Mouse (Mus musculus) erythroblast, embryonic 14.5 days (primary cell): ENCODE data around the gene Pes1. TPM values are rescaled to one million over a fixed set of nuclear protein-coding genes. Genes with fewer than 3 reads are reported as not detected.

Experiments
- H3K27me3 ChIP-seq: 2 replicates; pipeline ENCODE4 v1.6.1; 2012; ENCODE audit warnings: inconsistent platforms; ENCODE audit not compliant: control insufficient read depth
- H3K36me3 ChIP-seq: 2 replicates; pipeline ENCODE4 v1.6.1; 2012; ENCODE audit warnings: mild to moderate bottlenecking, inconsistent platforms; ENCODE audit not compliant: control insufficient read depth
- H3K4me1 ChIP-seq: 2 replicates; pipeline ENCODE4 v1.6.1; 2012; ENCODE audit warnings: inconsistent platforms; ENCODE audit not compliant: control insufficient read depth
- H3K4me3 ChIP-seq: replicated peaks from 2 replicates; pipeline ENCODE3; 2012; ENCODE audit warnings: moderate library complexity, mild to moderate bottlenecking, inconsistent platforms
- H3K9me3 ChIP-seq: 2 replicates; pipeline ENCODE4 v1.6.1; 2012; ENCODE audit warnings: low read length, inconsistent platforms, mixed read lengths; ENCODE audit not compliant: control insufficient read depth
- GATA1 ChIP-seq: IDR thresholded peaks from 2 replicates; pipeline ENCODE4 v1.6.1; 2012; ENCODE audit warnings: low read length, inconsistent platforms, mixed read lengths
- TAL1 ChIP-seq: IDR thresholded peaks from 3 replicates; pipeline ENCODE4 v1.6.1; 2012; ENCODE audit warnings: low read length, inconsistent platforms, mixed read lengths
- polyA plus RNA-seq: library from polyadenylated mRNA; stranded (reverse); fragments of >175 nt; gene quantifications from 2 replicates; pipeline ENCODE4 v1.2.3, GENCODE M21; 2012

Gene Pes1
- polyA plus RNA-seq: 1.3 and 2.5 TPM in 2 replicates

DNA sequence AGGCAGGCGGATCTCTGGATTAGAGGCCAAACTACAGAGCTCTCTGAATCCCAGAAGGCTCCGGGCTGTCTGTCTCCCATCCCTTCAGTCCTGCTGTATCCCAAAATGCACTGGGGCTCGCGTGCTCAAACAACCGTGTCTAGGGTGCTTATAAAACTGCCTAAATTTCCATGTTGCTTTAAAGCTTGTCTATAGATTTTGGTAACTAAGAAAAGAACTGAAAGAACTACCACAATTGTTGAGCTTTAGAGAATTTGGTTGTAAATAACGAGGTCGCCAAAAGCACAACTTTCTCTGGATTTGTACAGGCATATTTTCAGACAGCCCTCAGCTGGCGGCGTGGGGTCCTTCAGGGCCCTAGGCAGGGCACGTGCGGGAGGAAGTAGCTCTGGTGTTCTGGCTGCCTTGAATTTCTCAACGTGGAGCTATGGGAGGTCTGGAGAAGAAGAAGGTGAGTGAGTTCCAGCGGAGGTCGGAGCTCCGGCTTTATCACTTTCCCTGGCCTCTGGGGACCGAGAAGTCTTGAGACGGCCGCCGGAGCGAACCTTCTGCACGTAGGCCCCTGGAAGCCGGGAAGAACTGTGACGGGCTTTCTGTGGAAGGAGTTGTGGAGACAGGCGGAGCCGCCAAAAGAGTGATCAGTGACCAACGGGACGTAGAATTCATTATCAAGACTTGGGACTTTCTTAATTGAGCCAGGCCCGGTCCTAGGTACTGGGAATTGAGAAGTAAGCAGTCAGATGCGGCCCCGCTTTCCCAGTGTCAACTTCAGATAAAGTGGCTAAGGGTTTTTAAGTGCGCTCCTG, at the start of gene Pes1:
Gene Pes1 (plus strand): TSS at position 366 of the 806 bp plus-strand sequence.
- Histone ChIP-seq H3K4me1 (peaks cover 27% of the 10 kb centered on the region), H3K36me3 (peaks cover 24% of the 10 kb centered on the region), H3K4me3 (peak within 1 kb of the TSS; percentile 76), H3K9me3 (no peaks in the 10 kb centered on the region), H3K27me3 (no peaks in the 10 kb centered on the region; the same call in 1 of the 2 replicates)
- TF ChIP-seq GATA1 (no peak), TAL1 (no peak)

DNA sequence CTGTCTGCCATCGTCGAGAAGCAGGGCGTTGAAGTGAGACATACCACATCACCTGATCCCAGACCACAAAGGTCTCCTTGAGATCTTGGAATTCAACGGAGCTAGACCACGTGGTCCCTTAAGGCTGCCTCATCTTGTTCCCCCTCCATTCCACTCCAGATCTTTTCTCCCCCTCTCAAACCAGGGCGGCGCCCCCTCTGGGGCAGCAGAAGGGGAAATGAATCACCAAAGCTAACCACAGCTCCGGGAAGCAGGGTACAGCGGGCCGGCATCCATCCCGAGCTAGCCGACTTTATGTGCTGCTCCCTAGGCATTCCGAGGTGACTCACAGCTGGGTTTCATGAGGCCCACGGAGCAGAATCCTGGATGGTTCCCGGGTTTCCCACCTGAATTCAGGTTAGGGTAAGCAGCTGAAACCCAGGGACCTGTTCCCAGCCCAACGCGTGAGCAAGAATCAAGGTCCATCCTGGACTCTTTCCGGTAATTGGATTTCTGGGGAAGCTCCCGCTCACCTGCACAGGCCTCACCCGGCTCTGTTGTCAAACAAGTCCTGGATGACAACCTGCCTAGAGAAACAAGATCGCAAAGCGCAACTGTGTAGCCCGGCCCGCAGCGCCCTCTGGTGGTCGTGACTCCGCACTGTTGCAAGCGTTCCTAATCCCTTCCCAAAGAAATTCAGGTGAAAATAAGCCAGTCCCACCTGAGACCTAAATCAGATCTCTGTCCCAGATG, 49.5 kb upstream of the Pes1 start, which contains the start of gene Slc35e4:
Gene Slc35e4 (minus strand): TSS at position 556 of the 732 bp plus-strand sequence.
- TF ChIP-seq GATA1 (no peak), TAL1 (no peak)
- Histone ChIP-seq H3K4me1 (peaks cover 22% of the 10 kb centered on the region), H3K9me3 (peaks cover 6% of the 10 kb centered on the region; the same call in 1 of the 2 replicates), H3K27me3 (peaks cover 44% of the 10 kb centered on the region), H3K4me3 (peak within 1 kb of the TSS; percentile 45), H3K36me3 (no peaks in the 10 kb centered on the region)

DNA sequence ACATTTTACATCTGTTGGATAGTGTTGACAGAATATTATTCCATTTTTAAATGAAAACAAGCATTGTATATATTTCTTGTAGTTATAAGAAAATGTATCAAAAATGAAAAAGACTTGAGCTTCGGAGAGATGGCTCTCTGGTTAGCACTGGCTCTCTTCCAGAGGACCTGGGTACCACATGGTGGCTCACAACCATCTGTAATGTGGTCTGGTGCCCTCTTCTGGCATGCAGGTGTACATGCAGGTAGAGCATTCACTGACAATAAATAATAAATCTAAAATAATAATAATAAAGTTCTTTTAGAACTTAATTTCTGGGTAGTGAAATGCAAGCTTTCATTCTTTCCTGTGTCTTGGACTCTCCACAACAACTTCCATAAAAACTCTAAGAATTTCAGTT, 45.0 kb upstream of the Pes1 start:
- peaks cover 16% of the 10 kb centered on the region for H3K27me3 ChIP-seq
- no peaks in the 10 kb centered on the region for H3K9me3 ChIP-seq
- peaks cover 10% of the 10 kb centered on the region for H3K4me1 ChIP-seq
- TF ChIP-seq GATA1 (no peak), TAL1 (no peak)
- peaks cover 2% of the 10 kb centered on the region; the same call in 1 of the 2 replicates for H3K36me3 ChIP-seq
- no peak overlapping the region for H3K4me3 ChIP-seq

DNA sequence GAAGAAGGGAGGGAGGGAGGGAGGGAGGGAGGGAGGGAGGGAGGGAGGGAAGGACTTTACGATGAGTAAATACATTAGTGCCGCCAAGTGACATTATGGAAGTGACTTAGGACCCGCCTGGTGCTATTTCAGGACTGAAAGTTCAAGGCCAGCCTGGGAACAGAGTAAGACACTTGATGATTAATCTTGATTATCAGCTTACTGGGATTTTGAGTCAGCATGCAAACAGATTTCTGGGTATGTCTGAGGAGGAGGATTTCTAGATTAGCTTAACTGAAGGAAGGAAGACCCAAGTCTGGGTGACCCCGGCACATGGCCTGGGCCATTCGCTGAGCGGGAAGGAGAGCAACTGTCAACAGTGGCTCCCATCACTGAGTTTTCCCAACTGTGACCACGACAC, 43.3 kb upstream of the Pes1 start:
- no peaks in the 10 kb centered on the region for H3K27me3 ChIP-seq

DNA sequence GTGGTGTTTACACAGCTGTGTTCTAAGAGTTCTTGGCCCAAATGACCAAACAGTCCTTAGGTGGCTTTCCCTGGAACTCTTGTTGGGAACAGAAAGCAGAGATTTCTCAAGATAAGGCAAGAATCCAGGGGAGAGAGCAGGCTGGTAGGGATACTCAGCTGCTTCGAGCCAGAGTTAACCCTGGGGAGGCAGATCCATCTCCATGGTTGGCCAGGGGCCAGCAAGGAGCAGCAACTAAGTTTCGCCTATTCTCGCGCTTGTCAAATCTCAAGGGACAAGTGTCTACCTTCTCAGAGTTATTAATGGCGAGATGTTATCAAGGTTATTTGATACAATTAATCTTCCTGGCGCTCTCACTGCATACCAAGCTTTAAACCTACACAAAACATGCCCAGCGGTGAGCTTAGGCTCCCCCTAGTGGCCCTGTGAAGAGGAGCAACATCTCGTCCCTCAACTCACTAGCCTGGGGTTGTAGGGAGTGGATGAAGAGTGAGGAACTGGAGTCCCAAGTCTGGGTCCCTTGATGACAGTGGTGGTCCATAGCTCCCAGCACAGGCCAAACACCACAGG, 42.4 kb upstream of the Pes1 start:
- TF ChIP-seq TAL1: no peak
- TF ChIP-seq GATA1: no peak
- no peak overlapping the region for H3K4me3 ChIP-seq
- H3K27me3 ChIP-seq: no peaks in the 10 kb centered on the region
- no peaks in the 10 kb centered on the region for H3K4me1 ChIP-seq
- no peaks in the 10 kb centered on the region for H3K9me3 ChIP-seq
- peaks cover 2% of the 10 kb centered on the region; the same call in 1 of the 2 replicates for H3K36me3 ChIP-seq

More for the DNA sequence above, 43.3 kb upstream of the Pes1 start:
- Histone ChIP-seq H3K4me3 (no peak overlapping the region), H3K4me1 (no peaks in the 10 kb centered on the region), H3K36me3 (peaks cover 2% of the 10 kb centered on the region; the same call in 1 of the 2 replicates), H3K9me3 (no peaks in the 10 kb centered on the region)
- no peak for TF ChIP-seq GATA1
- no peak for TF ChIP-seq TAL1

DNA sequence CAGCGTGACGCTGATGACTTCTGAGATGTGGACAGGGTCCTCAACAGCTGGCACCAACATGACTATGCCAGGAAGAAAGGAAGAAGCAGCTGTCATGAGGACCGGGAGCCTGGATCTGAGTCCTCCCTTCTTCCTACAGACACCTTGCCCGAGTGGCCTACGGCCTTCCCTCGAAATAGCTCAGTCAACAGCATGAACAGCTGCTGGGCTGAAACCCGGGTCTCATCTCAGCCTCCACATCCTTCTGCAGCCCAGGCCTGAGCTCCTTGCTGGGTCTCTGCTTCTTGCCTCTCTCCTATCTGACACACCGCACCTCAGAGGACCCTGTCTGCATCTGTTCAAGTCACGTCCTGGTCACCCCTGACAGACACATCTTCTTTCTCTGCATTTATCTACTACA, 41.7 kb upstream of the Pes1 start:
- TF ChIP-seq TAL1 (no peak), GATA1 (no peak)
- no peaks in the 10 kb centered on the region for H3K4me1 ChIP-seq
- no peak overlapping the region for H3K4me3 ChIP-seq
- no peaks in the 10 kb centered on the region for H3K27me3 ChIP-seq
- peaks cover 2% of the 10 kb centered on the region; the same call in 1 of the 2 replicates for H3K36me3 ChIP-seq
- H3K9me3 ChIP-seq: no peaks in the 10 kb centered on the region

DNA sequence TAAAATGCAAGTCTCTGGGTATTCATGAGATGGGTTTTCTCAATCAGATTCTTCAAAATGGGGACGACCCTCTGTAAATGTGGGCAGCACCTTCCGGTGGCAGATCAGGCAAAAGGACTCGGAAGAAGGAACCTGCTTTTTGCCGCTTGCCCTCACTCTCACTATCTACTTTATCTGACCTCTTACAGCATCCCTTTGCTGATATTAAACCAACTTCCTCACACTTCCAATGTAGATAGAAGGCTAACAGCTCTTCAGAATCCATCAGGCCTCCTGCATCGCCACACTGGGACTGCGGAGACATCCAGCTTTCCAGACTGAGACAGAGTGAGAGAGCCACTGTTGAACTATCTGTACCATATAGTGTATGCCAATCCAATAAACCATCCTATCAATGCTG, 41.0 kb upstream of the Pes1 start:
- no peak overlapping the region for H3K4me3 ChIP-seq
- no peaks in the 10 kb centered on the region for H3K27me3 ChIP-seq
- no peaks in the 10 kb centered on the region for H3K9me3 ChIP-seq
- no peaks in the 10 kb centered on the region for H3K4me1 ChIP-seq
- TF ChIP-seq GATA1 (no peak), TAL1 (no peak)
- H3K36me3 ChIP-seq: peaks cover 2% of the 10 kb centered on the region; the same call in 1 of the 2 replicates

DNA sequence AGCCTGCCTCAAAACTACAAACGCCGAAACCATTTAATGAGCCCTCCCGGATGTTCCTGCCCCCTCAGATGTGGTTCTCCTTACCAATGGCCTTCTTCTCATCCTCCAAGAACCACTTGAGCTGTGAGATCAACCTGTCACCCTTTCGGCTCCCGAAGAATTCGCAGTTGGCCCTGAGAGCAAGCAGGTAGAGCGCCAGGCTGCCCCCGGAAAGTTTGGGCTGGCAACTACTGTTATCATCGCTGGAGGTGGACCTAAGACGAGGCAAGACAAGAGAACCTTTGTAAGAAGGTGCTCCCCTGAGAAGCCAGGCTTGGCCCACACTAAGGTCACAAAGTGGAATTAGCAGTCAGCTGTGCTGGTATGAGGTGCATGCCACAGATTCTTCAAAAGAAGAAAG, 37.9 kb upstream of the Pes1 start:
- TF ChIP-seq TAL1 (no peak), GATA1 (no peak)

DNA sequence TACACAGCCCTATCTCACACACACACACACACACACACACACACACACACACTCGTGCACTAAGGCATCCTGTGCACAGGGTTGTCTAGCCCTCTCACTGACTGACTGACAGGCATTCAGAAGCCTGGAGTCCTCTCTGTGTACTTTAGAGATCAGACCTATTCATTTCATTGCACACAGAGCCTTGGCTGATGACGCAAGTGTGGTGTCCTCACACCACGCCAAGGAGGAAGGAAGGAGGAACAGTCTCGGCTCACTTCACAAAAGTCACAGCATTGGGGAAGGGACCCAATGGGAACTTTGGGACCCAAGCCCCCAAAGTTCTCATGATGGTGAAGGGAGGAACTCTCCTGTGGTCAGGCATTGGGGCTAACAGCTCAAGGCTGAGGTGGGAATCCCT, 33.8 kb upstream of the Pes1 start:
- TF ChIP-seq GATA1: no peak
- TF ChIP-seq TAL1: no peak
- Histone ChIP-seq H3K27me3 (no peaks in the 10 kb centered on the region), H3K4me3 (no peak overlapping the region), H3K4me1 (peaks cover 9% of the 10 kb centered on the region), H3K9me3 (no peaks in the 10 kb centered on the region), H3K36me3 (no peaks in the 10 kb centered on the region)

More for the DNA sequence above, 37.9 kb upstream of the Pes1 start:
- Histone ChIP-seq H3K4me3 (no peak overlapping the region), H3K4me1 (no peaks in the 10 kb centered on the region; the same call in 1 of the 2 replicates), H3K36me3 (peaks cover 2% of the 10 kb centered on the region; the same call in 1 of the 2 replicates), H3K9me3 (no peaks in the 10 kb centered on the region), H3K27me3 (no peaks in the 10 kb centered on the region)
